Mouse (Mus musculus): Measurements from ENCODE around the gene Sept7. TPM values are rescaled to one million over a fixed set of nuclear protein-coding genes. Genes with fewer than 3 reads are reported as not detected.
A peak's percentile ranks its signal among the peaks of the same experiment; 100 is the strongest.

Sept7 gene
- total and polyA plus RNA-seq, 2 experiments from 2014 or later = 137 to 249 TPM

DNA sequence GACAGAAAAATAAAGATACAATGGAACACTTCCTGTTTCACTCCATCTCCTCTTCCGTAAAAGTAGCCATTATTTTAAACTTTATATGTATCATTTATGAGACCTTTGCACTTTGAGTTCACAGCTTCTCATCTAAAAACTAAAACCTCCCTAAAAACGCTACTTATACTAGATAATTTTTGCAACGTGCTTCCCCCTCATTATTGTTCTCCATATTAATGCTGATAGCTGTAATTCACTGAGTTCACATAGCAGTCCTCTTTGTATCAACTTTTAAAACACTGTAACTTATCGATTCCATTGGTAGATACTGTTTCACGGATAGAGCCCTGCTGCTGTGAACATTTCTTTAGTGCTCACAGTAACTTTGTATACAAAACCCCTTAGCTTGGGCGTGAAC lies 1.1 kb upstream of the Sept7 start:
- 9% methylated on average over 6 of the region's 6 CpGs for WGBS
- no peaks in the 10 kb centered on the region for H3K9me3 ChIP-seq (ENCODE audit: low read length)

DNA sequence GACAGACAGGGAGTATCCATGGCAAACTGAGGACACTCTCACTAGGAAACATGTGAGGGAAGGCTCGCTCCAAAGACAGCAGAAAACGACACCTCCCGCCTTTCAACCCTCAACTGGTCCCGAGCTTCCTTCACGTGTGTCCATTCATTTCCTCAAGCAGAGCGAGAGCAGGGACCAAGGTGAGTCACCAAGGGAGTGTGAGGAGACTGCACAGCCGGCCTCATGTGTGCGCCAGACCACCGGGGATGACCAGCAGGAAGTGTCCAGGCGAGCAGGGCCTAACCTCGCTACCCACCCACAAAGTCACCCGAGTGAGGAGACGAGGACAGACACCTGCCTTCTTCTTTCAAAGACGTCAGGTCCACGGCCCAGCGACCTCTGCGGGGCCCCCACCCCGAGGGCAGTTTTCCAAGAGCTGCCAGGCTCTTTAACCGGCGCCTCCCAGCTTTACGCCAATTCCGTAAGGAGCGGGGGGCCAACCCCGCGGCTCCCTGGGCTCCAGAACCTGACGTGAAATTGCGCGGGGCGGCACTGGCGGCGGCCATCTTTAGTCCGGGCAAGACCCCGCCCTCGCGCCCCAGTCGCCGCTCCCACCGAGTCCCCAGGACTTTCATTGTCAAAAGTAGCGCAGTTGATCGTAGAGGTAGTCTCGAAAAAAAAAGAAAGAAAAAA lies 492 bp upstream of the Sept7 start:
- H3K36me3 ChIP-seq (ENCODE audit: insufficient read depth, low read length) = no peaks in the 10 kb centered on the region
- H3K27ac ChIP-seq (ENCODE audit: low read depth, low read length) = peak overlapping the region; percentile 98
- H3K4me3 ChIP-seq (ENCODE audit: low read depth, low read length) = peak overlapping the region; percentile 81
- ATAC-seq (ENCODE audit: low FRiP score) (peak; percentile 91), DNase-seq (ENCODE audit: low spot score) (peak; percentile 93)
- peaks cover 13% of the 10 kb centered on the region for H3K4me1 ChIP-seq (ENCODE audit: insufficient read depth, low read length)
- no peaks in the 10 kb centered on the region for H3K27me3 ChIP-seq (ENCODE audit: insufficient read depth, low read length)
- H3K9me3 ChIP-seq (ENCODE audit: low read length) = no peaks in the 10 kb centered on the region
- TF ChIP-seq CTCF (IDR thresholded peaks at IDR 0.05) = no peak
- WGBS = under 1% methylated on average over 41 of the region's 41 CpGs
- H3K9ac ChIP-seq (replicated peaks; ENCODE audit: low read length, poor library complexity, severe bottlenecking) = peak overlapping the region; percentile 98
- peak overlapping the region; percentile 64 for H3K4me2 ChIP-seq (ENCODE audit: low read depth, low read length, poor library complexity, severe bottlenecking)

More for the DNA sequence above, 1.1 kb upstream of the Sept7 start:
- DNase-seq (ENCODE audit: low spot score) (no peak), ATAC-seq (ENCODE audit: low FRiP score) (no peak)
- peak overlapping the region; percentile 81 for H3K4me3 ChIP-seq (ENCODE audit: low read depth, low read length)
- H3K4me2 ChIP-seq (ENCODE audit: low read depth, low read length, poor library complexity, severe bottlenecking) = peak overlapping the region; percentile 64
- peaks cover 13% of the 10 kb centered on the region for H3K4me1 ChIP-seq (ENCODE audit: insufficient read depth, low read length)
- TF ChIP-seq CTCF (IDR thresholded peaks at IDR 0.05) = no peak
- peak overlapping the region; percentile 98; the same call in 1 of the 2 replicates for H3K27ac ChIP-seq (ENCODE audit: low read depth, low read length)
- H3K36me3 ChIP-seq (ENCODE audit: insufficient read depth, low read length) = no peaks in the 10 kb centered on the region
- H3K9ac ChIP-seq (replicated peaks; ENCODE audit: low read length, poor library complexity, severe bottlenecking) = peak overlapping the region; percentile 98
- no peaks in the 10 kb centered on the region for H3K27me3 ChIP-seq (ENCODE audit: insufficient read depth, low read length)

DNA sequence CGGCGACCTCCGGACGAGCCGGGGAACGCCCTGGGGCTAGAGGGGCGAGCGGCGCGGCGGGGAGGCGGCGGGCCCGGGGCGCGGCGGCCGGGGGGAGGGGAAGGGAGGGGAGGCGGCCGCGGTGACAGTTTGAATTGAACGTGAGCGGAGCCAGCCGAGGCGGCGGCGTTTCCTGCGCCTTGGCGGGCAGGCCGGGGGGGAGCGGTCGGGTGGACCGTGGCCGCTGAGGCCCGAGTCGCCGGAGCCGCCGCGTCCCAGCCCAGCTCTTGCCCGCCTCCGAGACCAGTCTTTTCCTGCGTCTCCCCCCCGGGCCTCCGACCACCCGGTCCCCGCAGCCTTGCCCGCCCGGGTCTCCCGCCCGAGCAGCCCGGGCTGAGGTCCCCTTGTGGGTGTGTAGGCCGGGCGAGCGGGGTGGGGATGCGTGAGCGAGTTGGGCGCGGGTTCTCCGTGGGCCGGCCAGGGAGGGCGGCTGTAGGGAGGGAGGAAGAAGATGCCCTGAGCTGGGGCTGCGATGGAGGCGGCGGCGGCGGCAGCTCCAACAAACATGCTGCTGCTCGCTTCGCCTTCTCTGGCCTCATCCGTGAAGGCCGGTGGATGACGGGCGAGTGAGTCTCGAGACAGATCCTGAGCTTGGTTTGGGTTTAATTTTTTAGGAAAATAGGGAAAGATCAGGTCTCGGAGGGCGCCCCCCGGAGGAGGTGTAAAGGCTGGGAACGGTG lies 679 bp downstream of the Sept7 start:
- peak overlapping the region; percentile 98 for H3K27ac ChIP-seq (ENCODE audit: low read depth, low read length)
- 1% methylated on average over 70 of the region's 78 CpGs for WGBS
- peak; percentile 48 for ATAC-seq (ENCODE audit: low FRiP score)

DNA sequence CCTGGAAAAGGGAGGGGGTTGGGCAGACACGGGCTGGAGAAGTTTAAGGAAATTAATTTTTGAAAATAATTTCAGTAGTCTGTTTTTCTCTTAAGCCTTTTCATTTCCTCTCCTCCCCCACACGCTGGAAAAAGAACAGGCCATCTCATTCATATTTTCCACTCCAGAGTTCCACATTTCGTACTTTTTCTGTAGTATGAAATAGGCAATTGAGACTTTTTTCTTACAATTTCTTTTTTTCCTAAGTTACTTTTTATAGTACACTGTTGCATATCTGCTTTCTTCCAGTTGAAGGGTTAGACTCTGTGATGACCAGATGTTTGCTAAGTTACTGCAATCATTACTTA lies 1.2 kb downstream of the Sept7 start:
- ATAC-seq (ENCODE audit: low FRiP score) (no peak), DNase-seq (ENCODE audit: low spot score) (no peak)
- Histone ChIP-seq H3K9ac (replicated peaks; ENCODE audit: low read length, poor library complexity, severe bottlenecking) (peak overlapping the region; percentile 98), H3K9me3 (ENCODE audit: low read length) (no peaks in the 10 kb centered on the region), H3K4me1 (ENCODE audit: insufficient read depth, low read length) (peaks cover 13% of the 10 kb centered on the region), H3K36me3 (ENCODE audit: insufficient read depth, low read length) (no peaks in the 10 kb centered on the region), H3K27ac (ENCODE audit: low read depth, low read length) (peak overlapping the region; percentile 98), H3K4me3 (ENCODE audit: low read depth, low read length) (peak overlapping the region; percentile 81), H3K27me3 (ENCODE audit: insufficient read depth, low read length) (no peaks in the 10 kb centered on the region), H3K4me2 (ENCODE audit: low read depth, low read length, poor library complexity, severe bottlenecking) (peak overlapping the region; percentile 49)
- 8% methylated on average over 3 of the region's 3 CpGs for WGBS
- no peak for TF ChIP-seq CTCF (IDR thresholded peaks at IDR 0.05)

More for the DNA sequence above, 679 bp downstream of the Sept7 start:
- DNase-seq (ENCODE audit: low spot score) = peak; percentile 41
- H3K4me3 ChIP-seq (ENCODE audit: low read depth, low read length) = peak overlapping the region; percentile 81
- peak overlapping the region; percentile 49 for H3K4me2 ChIP-seq (ENCODE audit: low read depth, low read length, poor library complexity, severe bottlenecking)
- peak; percentile 62 for TF ChIP-seq CTCF (IDR thresholded peaks at IDR 0.05)
- no peaks in the 10 kb centered on the region for H3K27me3 ChIP-seq (ENCODE audit: insufficient read depth, low read length)
- no peaks in the 10 kb centered on the region for H3K36me3 ChIP-seq (ENCODE audit: insufficient read depth, low read length)
- H3K9ac ChIP-seq (replicated peaks; ENCODE audit: low read length, poor library complexity, severe bottlenecking) = peak overlapping the region; percentile 98
- no peaks in the 10 kb centered on the region for H3K9me3 ChIP-seq (ENCODE audit: low read length)
- peaks cover 13% of the 10 kb centered on the region for H3K4me1 ChIP-seq (ENCODE audit: insufficient read depth, low read length)

DNA sequence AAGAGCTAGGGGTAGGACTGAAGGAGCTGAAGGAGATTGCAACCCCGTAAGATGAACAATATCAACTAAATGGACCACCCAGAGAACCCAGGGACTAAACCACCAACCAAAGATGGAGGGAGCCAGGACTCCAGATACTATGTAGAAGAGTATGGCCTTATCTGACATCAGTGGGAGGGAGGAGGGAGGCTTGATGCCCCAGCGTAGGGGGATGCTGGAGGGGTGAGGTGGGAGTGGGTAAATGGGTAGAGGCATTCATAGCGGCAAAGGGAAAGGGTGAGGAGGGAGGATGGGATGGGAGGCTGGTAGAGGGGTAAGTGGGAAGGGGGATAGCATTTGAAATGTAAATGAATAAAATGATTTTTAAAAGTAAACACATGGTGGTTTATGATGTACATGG lies 8.2 kb downstream of the Sept7 start:
- 90% methylated on average over 3 of the region's 3 CpGs for WGBS
- no peak for ATAC-seq (ENCODE audit: low FRiP score)
- Histone ChIP-seq H3K4me2 (ENCODE audit: low read depth, low read length, poor library complexity, severe bottlenecking) (no peak overlapping the region), H3K36me3 (ENCODE audit: insufficient read depth, low read length) (no peaks in the 10 kb centered on the region), H3K9me3 (ENCODE audit: low read length) (no peaks in the 10 kb centered on the region), H3K9ac (replicated peaks; ENCODE audit: low read length, poor library complexity, severe bottlenecking) (no peak overlapping the region), H3K27me3 (ENCODE audit: insufficient read depth, low read length) (no peaks in the 10 kb centered on the region), H3K4me3 (ENCODE audit: low read depth, low read length) (no peak overlapping the region), H3K4me1 (ENCODE audit: insufficient read depth, low read length) (no peaks in the 10 kb centered on the region), H3K27ac (ENCODE audit: low read depth, low read length) (no peak overlapping the region)
- no peak for DNase-seq (ENCODE audit: low spot score)
- TF ChIP-seq CTCF (IDR thresholded peaks at IDR 0.05) = no peak

DNA sequence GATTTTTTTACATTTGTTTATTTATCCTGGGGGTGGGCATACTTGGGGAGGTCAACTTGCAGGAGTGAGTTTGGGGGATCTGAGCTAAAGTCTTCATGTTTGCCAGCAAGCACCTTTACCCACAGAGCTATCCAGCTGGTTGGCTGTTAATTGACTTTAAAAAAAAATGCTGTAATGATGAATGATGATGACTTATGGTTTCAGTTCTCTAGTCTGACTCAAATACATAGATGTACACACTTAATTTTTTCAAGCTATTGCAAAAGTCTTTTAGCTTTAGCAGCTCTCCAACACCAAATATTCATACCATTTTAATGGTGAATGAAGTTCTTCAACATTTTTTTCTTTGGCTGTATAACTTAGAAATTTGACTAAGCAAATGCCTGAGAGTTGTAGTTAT lies 8.7 kb downstream of the Sept7 start:
- H3K36me3 ChIP-seq (ENCODE audit: insufficient read depth, low read length) = no peaks in the 10 kb centered on the region
- TF ChIP-seq CTCF (IDR thresholded peaks at IDR 0.05) = no peak
- H3K9ac ChIP-seq (replicated peaks; ENCODE audit: low read length, poor library complexity, severe bottlenecking) = no peak overlapping the region
- DNase-seq (ENCODE audit: low spot score) (no peak), ATAC-seq (ENCODE audit: low FRiP score) (no peak)
- no peak overlapping the region for H3K4me2 ChIP-seq (ENCODE audit: low read depth, low read length, poor library complexity, severe bottlenecking)
- H3K27ac ChIP-seq (ENCODE audit: low read depth, low read length) = no peak overlapping the region
- no peak overlapping the region for H3K4me3 ChIP-seq (ENCODE audit: low read depth, low read length)
- no peaks in the 10 kb centered on the region for H3K9me3 ChIP-seq (ENCODE audit: low read length)
- no peaks in the 10 kb centered on the region for H3K27me3 ChIP-seq (ENCODE audit: insufficient read depth, low read length)
- no peaks in the 10 kb centered on the region for H3K4me1 ChIP-seq (ENCODE audit: insufficient read depth, low read length)
